Mouse (Mus musculus) cortical plate, adult 2 months (tissue): ENCODE measurements around the gene Robo4.

ENCODE experiments used
- CTCF ChIP-seq: fragments of 200-500 bp; IDR thresholded peaks from 2 replicates; pipeline ENCODE4 v1.5.1; 2011; ENCODE audit warnings: mild to moderate bottlenecking, control low read depth, low read length; ENCODE audit not compliant: insufficient read depth; ENCODE audit errors: extremely low read depth
- POLR2A ChIP-seq: fragments of 200-500 bp; IDR thresholded peaks from 2 replicates; pipeline ENCODE4 v1.6.1; 2011; ENCODE audit warnings: mild to moderate bottlenecking, low read length, control low read depth; ENCODE audit not compliant: insufficient read depth; ENCODE audit errors: extremely low read depth

DNA sequence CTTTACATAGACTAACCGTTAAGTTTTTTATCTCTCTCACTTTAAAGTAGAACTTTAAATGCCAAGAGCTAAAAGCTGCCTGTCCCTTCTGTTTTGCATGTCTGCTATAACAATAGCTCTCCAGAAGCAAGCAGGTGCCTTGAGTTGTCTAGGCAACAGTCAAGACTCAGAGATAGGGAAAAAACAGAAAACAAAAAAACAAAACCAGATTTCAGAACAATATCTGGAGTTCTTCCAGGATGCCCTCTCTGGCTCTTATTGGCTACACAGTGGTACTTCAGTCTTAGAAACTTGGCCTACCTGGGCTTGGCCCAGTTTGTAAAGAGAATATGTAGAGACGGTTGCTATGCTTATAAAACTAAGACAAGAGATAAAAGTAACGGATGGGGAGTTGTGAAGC, 37.3 kb upstream of the Robo4 start:
- no peak for TF ChIP-seq CTCF
- no peak for TF ChIP-seq POLR2A
